Mouse (Mus musculus) gastrocnemius, adult 2 months (tissue): ENCODE measurements at regions not wholly inside any gene's neighbourhood (a gene's known extent, or its start where the extent isn't known, plus 50 kb on each side); places are given as distances from the start of the nearest gene placed in this dataset.

ENCODE experiments used
- DNase-seq: peaks from one replicate; pipeline ENCODE4 v3.0.0; 2022
- H3K27ac ChIP-seq: fragments of 200-600 bp; 2 replicates; pipeline ENCODE4 v1.8.1; 2022; ENCODE audit warnings: mild to moderate bottlenecking
- H3K4me3 ChIP-seq: fragments of 200-600 bp; 2 replicates; pipeline ENCODE4 v1.8.1; 2022; ENCODE audit warnings: mild to moderate bottlenecking, moderate library complexity
- CTCF ChIP-seq: fragments of 200-600 bp; IDR thresholded peaks from 2 replicates; pipeline ENCODE4 v1.8.1; 2022; ENCODE audit warnings: antibody characterized with exemption, mild to moderate bottlenecking, moderate library complexity
- intact Hi-C: fragments of 180-260 bp; cut with DNase I; formaldehyde crosslinking; loops from one replicate; pipeline ENCODE4 v1.15.1; 2025

- no peak for DNase-seq
- TF ChIP-seq CTCF: no peak
- intact Hi-C loops: no loop called here
- H3K4me3 ChIP-seq: no peak overlapping the region
- no peak overlapping the region for H3K27ac ChIP-seq
Measured at GRCm38 (mm10) chr12:106658317-106658716, 648.3 kb downstream of the Vrk1 start.

DNA sequence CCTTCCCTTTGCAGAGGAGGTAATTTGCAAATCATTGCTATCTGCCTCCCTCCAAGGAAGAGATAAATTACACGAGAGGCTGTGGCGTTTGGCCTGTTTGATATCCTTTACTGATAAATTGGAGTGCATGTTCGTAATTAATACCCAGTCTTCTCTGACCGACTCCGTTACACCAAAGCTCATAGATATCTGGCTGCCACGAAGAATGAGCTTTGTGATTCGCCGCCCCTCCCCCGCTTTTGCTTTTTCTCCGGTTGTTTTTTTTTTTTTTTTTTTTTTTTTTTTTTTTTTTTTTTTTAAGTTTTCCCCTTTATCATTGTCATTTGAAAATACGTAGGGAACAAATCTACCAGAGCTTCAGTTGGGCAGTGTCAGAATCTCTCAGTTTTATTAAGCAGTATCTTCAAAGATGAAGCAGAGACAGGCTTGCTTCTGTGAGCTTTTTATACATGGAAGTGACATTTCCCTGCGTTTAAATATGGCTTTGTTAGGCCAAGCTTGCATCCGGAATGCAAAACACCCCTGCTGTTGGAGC, 663.3 kb downstream of the Vrk1 start:
- Histone ChIP-seq H3K27ac (no peak overlapping the region), H3K4me3 (no peak overlapping the region)
- DNase-seq: no peak
- intact Hi-C loops: no loop called here
- TF ChIP-seq CTCF: no peak

GRCm38 (mm10) chr12:106674741-106675140, 664.7 kb downstream of the Vrk1 start:
- Histone ChIP-seq H3K27ac (no peak overlapping the region), H3K4me3 (no peak overlapping the region)
- intact Hi-C loops: no loop called here
- DNase-seq: no peak
- TF ChIP-seq CTCF: no peak

- intact Hi-C loops: no loop called here
- TF ChIP-seq CTCF: no peak
- H3K4me3 ChIP-seq: no peak overlapping the region
- no peak for DNase-seq
- no peak overlapping the region for H3K27ac ChIP-seq
Measured at GRCm38 (mm10) chr12:106676136-106676535, 666.1 kb downstream of the Vrk1 start.

DNA sequence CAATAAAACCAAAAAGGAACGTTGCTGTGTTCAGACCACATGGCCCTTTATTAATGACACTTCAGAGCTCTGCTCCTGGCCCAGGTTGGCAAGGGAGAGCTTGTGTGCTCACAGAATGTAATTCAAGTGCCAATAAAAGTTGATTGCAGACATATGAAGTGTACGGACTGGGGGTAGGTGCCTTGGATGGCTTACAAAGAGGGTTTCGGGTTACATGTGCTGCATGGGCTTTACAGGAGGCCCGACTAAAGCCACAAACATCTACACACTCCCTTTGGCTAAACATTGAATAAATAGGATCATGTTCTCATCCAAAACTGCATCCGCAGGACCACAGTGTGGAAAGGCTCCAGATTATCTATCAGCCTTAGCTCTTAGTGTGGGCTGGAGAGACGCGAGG, 666.5 kb downstream of the Vrk1 start:
- Histone ChIP-seq H3K27ac (no peak overlapping the region), H3K4me3 (no peak overlapping the region)
- intact Hi-C loops: no loop called here
- no peak for TF ChIP-seq CTCF
- no peak for DNase-seq

- no peak for DNase-seq
- intact Hi-C loops: no loop called here
- Histone ChIP-seq H3K4me3 (no peak overlapping the region), H3K27ac (no peak overlapping the region)
- TF ChIP-seq CTCF: no peak
Measured at GRCm38 (mm10) chr12:106685986-106686385, 676.0 kb downstream of the Vrk1 start.

- no peak for DNase-seq
- H3K27ac ChIP-seq: no peak overlapping the region
- intact Hi-C loops: no loop called here
- H3K4me3 ChIP-seq: no peak overlapping the region
- no peak for TF ChIP-seq CTCF
Measured at GRCm38 (mm10) chr12:106687751-106688150, 677.7 kb downstream of the Vrk1 start.

DNA sequence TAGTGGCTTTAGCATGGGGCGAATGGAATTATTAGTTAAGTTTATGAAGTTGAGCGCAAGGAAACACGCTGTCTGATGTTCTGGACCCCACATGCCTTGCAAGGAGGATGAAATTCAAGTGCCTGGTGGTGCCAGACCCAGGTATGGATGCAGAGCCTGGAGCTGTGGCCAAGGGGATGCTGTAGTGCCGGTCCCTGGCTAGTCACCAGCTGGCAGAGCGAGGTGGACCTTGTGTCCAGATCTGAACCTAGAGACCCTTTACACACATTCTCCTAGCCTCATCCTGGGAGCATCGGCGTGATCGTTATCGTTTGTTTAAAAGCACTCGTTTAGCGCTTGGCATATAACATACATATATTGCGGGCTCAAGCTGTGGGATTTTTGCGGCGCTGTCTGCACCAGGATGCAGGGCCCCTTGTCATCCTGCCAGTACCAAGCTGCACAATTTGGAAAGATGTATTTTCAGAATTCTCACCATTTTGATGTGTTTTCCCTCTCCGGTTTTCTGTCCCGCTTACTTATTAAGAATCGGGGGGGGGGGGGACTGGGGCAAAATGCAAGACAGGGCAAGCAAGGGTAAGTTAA, 678.2 kb downstream of the Vrk1 start:
- DNase-seq: no peak
- intact Hi-C loops: no loop called here
- TF ChIP-seq CTCF: no peak
- Histone ChIP-seq H3K27ac (no peak overlapping the region), H3K4me3 (no peak overlapping the region)

- no peak for TF ChIP-seq CTCF
- Histone ChIP-seq H3K27ac (no peak overlapping the region), H3K4me3 (no peak overlapping the region)
- intact Hi-C loops: no loop called here
- no peak for DNase-seq
Measured at GRCm38 (mm10) chr12:106702958-106703357, 692.9 kb downstream of the Vrk1 start.

DNA sequence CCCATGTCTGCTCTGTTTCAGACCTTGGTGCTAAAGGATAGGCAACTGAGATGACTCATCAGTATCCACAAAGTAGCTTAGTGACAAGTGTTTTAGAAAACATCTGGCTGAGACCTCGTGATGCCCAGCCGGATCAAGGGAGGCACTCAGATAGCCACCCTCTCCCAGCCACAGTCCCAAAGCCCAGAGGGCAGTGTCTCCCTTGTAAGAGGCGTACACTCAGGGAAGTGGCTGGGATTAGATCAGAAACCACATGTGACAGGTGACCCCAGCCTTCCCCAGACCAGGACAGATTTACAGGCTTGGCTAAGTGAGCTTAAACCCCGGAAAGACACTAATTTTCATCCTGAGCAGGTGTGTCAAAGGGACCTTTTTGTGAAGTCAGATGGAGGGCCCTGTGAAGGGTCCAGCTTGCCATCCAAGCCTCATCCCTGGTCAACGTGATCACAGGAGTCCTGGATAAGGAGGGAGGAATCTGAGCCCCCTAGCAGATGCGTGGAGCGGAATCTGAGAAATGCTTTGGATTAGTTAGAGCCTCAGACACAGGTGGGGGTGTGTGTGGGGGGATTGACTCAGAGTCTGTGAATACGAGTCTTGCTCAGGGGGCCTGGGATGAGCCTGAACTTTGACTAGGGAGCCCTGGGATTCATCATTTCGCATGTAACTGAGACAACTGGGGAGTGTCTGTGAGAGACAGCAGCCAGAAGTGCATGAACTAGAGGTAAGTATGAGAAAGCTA, 711.4 kb downstream of the Vrk1 start:
- H3K4me3 ChIP-seq: no peak overlapping the region
- intact Hi-C loops: no loop called here
- TF ChIP-seq CTCF: no peak
- no peak overlapping the region for H3K27ac ChIP-seq
- no peak for DNase-seq

- no peak for DNase-seq
- TF ChIP-seq CTCF: no peak
- Histone ChIP-seq H3K27ac (no peak overlapping the region), H3K4me3 (no peak overlapping the region)
- intact Hi-C loops: no loop called here
Measured at GRCm38 (mm10) chr12:106722010-106722362, 712.0 kb downstream of the Vrk1 start.

GRCm38 (mm10) chr12:106722761-106723160, 712.7 kb downstream of the Vrk1 start:
- intact Hi-C loops: no loop called here
- Histone ChIP-seq H3K27ac (no peak overlapping the region), H3K4me3 (no peak overlapping the region)
- TF ChIP-seq CTCF: no peak
- no peak for DNase-seq

GRCm38 (mm10) chr12:106726920-106727319, 716.9 kb downstream of the Vrk1 start:
- no peak for DNase-seq
- intact Hi-C loops: no loop called here
- no peak overlapping the region for H3K4me3 ChIP-seq
- TF ChIP-seq CTCF: no peak
- no peak overlapping the region for H3K27ac ChIP-seq

GRCm38 (mm10) chr12:106727486-106727885, 717.5 kb downstream of the Vrk1 start:
- DNase-seq: no peak
- Histone ChIP-seq H3K4me3 (no peak overlapping the region), H3K27ac (no peak overlapping the region)
- no peak for TF ChIP-seq CTCF
- intact Hi-C loops: no loop called here
